Mouse (Mus musculus) left cerebral cortex, adult 2 months (tissue): ENCODE results near the gene Cdh4. TPM values are rescaled to one million over a fixed set of nuclear protein-coding genes. Genes with fewer than 3 reads are reported as not detected.

Source experiments
- DNase-seq, 2 experiments: peaks; one replicate each; pipeline ENCODE4 v3.0.0; 2021 to 2022; ENCODE audit warnings: low spot score in 2 of 2, mixed read lengths in 1 of 2; ENCODE audit errors: extremely low spot score in 1 of 2
- H3K27ac ChIP-seq: fragments of 200-600 bp; 2 replicates; pipeline ENCODE4 v1.8.1; 2022
- H3K4me3 ChIP-seq: fragments of 200-600 bp; 2 replicates; pipeline ENCODE4 v1.8.1; 2022
- CTCF ChIP-seq: fragments of 200-600 bp; IDR thresholded peaks from 2 replicates; pipeline ENCODE4 v1.8.1; 2022; ENCODE audit warnings: antibody characterized with exemption, mild to moderate bottlenecking, moderate library complexity
- intact Hi-C: fragments of 180-260 bp; cut with DNase I; formaldehyde crosslinking; loops from one replicate; pipeline ENCODE4 v1.15.1; 2025
- total RNA-seq, 2 experiments: library from RNA; stranded (reverse); gene quantifications; 2 replicates each; pipeline ENCODE4 v1.2.3; 2021

Cdh4 gene
- total RNA-seq, 2 experiments from 2014 or later: 24.4 to 30.6 TPM

DNA sequence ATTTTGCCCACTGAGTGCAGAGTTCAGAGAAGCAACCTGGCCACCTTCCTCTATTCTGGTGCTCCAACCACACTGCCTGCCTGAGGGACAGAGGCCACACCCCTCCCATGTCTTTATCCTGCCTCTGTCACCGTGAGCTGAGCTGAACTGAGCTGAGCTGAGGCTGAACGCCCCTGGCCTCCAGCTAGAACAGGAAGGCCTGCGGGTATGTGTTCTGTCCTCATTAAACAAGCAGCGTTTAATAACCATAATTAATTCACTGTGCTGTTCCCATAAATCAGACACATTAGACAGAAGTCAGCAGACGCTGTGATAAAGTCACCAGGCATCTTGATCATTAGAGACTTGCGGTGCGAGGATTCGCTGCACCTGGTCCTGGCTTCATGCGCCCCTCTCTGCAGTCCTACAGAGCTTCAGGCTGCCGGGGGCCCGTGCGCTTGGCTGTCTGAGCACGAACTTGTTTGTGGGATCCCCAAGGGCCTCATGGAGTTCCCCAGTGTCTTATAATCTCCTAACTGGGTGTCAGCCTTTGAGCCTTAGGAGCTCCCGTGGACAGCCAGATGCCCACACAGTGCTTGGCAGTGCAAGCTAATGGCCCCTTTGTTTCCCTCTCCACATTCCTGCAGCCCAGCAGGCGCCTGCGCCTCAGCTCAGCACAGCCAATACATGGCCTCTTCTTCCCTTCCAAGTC lies 291.1 kb downstream of the Cdh4 start:
- intact Hi-C loops: no loop called here
- no peak overlapping the region for H3K27ac ChIP-seq
- no peak overlapping the region for H3K4me3 ChIP-seq
- no peak for DNase-seq
- no peak for TF ChIP-seq CTCF

DNA sequence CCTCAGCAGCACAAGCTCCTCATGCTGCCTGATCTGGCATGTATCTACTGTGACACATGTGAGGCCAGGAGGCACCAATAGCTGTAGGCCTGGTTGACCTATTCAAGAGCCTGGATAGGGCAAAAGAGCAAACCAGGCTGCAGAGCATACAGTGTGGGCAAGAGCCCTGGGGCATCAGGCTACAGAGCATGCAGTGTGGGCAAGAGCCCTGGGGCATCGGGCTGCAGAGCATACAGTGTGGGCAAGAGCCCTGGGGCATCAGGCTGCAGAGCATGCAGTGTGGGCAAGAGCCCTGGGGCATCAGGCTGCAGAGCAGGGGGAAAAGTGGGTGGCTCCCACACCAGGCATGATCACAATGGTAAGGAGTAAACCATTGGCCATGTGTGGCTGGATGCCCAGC lies 300.2 kb downstream of the Cdh4 start:
- no peak for TF ChIP-seq CTCF
- no peak for DNase-seq
- H3K27ac ChIP-seq: no peak overlapping the region
- no peak overlapping the region for H3K4me3 ChIP-seq
- intact Hi-C loops: no loop called here

DNA sequence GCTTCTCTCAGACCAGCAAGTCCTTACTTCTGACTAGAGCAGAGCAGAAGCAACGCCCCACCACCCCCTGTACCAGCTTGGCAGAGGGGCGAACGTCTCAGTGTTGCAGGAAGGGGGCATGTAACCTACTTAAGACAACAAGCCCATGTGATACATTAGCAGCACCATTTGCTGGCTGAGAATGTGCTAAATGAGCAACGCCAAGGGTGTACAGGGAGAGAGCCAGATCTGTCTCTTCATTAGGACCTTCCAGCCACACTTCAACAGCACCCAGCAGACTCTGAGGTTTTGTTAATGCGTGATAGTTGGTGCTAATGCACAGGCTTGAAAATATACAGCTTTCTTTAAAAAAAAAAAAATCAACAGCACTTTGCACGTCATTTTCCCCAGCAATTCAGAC lies 300.6 kb downstream of the Cdh4 start:
- no peak overlapping the region for H3K27ac ChIP-seq
- no peak for TF ChIP-seq CTCF
- no peak overlapping the region for H3K4me3 ChIP-seq
- DNase-seq: no peak
- intact Hi-C loops: no loop called here

DNA sequence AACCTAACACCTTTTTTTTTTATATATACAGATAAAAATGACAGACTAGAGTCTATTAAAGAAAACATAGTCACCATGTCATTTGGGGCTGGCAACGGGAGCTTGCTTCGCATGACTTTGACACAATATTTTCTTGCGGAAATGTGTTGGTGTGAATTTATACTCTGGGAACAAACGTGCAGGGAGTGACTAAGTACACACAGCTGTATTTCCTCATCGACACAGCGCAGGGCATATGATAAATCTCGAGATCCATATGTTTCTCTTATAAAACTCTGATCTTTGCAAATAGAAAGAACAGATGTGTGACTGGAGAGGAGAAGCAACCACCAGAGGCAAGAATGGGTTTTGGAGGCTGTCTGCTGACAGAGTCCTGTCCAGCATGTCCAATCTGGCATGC lies 304.3 kb downstream of the Cdh4 start:
- Histone ChIP-seq H3K4me3 (no peak overlapping the region), H3K27ac (no peak overlapping the region)
- DNase-seq: no peak
- intact Hi-C loops: no loop called here
- no peak for TF ChIP-seq CTCF

DNA sequence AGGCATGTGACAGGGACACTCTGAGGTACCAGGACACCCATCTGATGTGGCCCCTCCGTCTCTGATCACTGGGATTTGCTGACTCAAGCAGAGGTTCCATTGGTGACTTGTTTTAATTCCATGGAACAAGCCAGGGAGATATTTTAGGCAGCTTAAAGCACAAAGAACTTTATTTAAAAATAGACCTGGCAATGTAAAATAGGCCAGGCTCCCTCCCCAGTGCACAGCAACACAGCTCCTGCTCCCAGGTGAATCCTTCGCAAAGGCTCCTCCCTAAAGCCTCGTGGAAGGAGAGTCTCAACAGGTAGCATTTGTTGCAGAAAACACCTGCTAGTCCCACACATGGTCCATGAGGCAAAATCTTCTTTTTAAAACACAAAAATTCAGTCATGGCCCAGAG lies 307.2 kb downstream of the Cdh4 start:
- DNase-seq: no peak
- intact Hi-C loops: no loop called here
- no peak for TF ChIP-seq CTCF
- no peak overlapping the region for H3K27ac ChIP-seq
- no peak overlapping the region for H3K4me3 ChIP-seq

DNA sequence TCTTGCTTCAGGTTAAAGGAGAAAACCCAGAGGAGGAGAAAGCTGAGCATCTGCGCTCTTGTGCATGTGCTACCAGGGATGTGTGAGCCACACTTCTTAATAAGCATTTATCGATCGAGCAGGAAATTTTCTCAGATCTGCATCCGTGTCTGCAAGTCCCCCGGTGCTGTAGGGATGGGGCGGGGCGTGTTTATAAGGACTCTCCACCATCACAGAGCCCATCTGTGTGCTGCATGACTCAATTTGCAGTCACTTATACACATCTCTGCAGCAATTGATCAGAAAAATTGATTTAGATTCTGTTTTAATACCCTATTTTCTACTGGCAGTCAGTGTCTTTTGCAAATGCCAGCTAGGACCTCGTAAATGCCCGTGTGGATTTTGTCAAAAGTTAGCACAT lies 311.6 kb downstream of the Cdh4 start:
- no peak for TF ChIP-seq CTCF
- no peak for DNase-seq
- intact Hi-C loops: loop anchor here (2.0 kb wide), 1 partner anchor 65 kb away; no protein-coding TSS in a partner anchor
- no peak overlapping the region for H3K4me3 ChIP-seq
- no peak overlapping the region for H3K27ac ChIP-seq

DNA sequence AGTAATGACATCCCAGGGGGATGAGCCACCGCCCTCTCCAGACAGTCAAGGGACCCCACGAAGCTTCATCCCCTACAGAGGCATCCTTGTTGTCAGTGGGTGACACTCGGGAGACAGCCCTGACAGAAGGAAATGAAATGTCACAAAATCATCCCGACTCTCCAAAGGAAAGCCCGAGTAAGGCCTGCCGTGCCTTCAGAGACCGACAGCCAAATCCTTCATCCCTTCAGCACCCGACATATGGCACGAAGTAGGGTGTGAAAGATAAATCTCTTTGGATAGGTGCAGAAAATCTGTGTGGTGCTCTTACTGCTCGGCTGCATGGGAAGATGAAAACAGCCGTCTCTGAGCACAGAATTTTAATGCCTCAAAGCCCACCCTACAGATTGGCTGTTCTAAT lies 312.5 kb downstream of the Cdh4 start:
- TF ChIP-seq CTCF: no peak
- H3K4me3 ChIP-seq: no peak overlapping the region
- DNase-seq: no peak
- no peak overlapping the region for H3K27ac ChIP-seq
- intact Hi-C loops: loop anchor here (2.0 kb wide), 1 partner anchor 66 kb away; no protein-coding TSS in a partner anchor

DNA sequence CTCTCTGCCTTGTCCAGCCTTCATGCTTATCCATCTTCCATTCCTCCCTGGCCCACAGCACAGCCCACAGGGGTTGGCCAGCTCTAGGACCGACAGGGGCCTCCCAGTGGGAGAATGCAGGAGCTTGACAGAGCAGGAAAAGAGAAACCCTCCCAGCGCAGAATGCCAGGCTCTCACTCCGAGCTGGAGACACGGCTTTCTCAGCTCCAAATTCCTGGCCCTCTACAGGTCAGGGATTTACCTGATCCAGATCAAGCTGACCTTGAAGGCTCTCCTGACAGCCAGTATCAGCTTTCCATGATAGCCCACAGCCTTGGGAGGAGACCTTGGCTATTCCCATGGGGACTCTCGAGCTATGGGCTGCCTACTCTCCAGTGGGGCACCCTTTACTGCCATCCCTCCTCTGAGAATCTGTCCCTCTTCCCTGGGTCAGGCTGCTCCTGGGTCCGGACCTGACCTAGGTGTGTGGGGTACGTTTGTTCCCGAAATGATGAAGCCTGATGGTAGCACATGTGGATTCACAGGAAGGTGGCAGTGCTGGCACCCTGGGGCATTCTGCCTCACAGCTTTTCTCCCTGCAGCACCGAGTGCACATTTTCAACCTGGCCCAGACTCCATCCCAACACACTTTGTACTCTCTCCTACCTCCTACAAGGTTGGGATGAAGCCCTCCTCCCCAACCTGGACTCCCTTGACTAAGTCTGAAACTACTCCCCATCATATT lies 319.6 kb downstream of the Cdh4 start:
- Histone ChIP-seq H3K27ac (no peak overlapping the region), H3K4me3 (no peak overlapping the region)
- no peak for TF ChIP-seq CTCF
- intact Hi-C loops: no loop called here
- DNase-seq: no peak

DNA sequence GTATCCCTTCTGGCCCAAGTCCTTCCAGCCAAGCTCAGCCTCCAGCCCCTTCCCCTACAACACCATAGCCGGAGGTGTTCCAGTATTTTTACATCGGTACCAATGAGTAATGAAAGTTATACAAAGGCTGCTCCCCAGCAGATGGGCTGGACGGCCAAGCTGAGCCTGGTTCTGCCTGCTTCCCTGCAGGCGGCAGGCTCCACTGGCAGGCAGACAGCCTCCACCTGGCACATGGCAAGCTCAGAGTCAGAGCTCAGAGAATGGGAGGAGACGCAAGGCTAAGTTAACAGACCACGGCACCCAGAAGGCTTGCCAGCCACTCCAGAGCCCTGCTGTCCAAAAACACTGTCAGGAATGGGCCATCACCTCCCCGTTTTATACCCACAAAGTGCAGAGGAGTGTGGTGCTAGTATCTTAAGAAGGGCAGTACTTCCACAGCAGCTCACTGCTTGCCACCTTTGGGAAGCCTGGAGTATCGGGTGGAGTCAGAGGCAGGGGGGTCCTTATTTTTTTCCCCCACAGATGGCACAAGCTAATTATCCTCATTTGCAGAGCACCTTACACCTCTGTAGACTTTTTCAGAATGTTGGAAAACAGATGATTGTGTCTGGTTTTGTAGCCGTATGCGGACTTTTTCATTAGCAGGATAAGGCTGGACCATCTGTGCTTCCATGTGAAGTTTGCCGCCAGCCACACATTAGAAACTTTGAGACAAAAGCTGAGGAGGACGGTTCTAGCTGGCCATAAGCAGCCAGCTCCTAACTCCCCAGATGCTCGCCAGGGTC lies 320.5 kb downstream of the Cdh4 start:
- Histone ChIP-seq H3K27ac (no peak overlapping the region), H3K4me3 (no peak overlapping the region)
- TF ChIP-seq CTCF: peak; percentile 23
- peak in 1 of 2 experiments; percentile 45 for DNase-seq
- intact Hi-C loops: no loop called here

DNA sequence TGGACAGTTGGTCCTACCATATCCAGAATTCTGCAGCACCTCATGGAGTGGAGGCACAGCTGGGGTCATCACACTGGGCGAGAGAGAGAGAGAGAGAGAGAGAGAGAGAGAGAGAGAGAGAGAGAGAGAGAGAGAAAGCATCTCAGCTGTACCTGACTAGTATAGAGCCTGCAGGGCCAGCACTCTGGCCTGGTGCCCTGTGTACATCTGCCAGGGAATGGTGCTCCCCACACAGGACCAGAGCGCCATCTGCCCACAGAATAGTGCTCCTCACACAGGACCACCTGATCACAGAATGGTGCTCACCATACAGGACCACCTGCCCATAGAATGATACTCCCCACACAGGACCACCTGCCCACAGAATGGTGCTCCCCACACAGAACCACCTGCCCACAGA lies 322.2 kb downstream of the Cdh4 start:
- no peak overlapping the region for H3K27ac ChIP-seq

DNA sequence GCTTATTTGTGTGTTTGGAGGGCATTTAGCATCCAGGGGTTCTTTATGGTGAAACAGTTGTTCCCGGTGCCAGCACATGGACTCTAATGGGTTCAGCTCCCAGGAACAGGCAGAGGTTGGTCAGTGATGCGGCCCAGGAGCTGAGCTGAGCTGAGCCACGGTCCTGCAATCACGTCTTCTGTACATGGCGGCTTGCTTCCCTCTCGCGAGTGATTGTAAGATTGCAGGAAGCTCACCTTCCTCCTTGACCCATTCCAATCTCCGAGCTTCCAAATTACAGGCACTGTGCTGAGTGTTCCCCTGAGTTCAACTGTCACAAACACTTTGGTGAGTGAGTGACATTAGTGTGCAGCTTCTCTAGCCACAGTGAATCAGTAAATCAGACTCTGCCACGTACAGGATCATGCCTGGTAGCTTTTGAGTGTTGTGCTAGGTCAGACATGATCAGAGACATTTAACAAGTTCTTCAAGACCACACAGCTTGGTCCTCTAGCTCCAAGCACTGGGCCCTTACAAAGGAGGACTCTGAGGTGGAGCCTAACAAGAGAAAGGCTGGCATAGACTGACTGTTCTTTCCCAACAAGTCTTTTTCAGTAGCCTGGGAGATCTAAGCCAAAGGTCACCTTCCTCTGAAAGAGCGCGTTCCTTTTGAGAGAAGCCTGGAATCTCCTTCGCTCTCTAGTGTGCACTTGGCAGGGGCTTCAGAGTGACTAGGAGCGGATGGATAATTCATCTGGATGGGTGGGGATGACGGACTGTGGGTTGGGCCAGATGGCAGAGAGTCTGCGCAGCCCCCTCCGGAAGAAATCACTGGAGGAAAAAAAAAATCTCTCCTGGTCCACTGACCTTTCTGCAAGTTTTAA lies 324.7 kb downstream of the Cdh4 start:
- intact Hi-C loops: no loop called here
- Histone ChIP-seq H3K27ac (no peak overlapping the region), H3K4me3 (no peak overlapping the region)
- TF ChIP-seq CTCF: no peak
- DNase-seq: no peak

More for the DNA sequence above, 322.2 kb downstream of the Cdh4 start:
- DNase-seq: no peak
- intact Hi-C loops: no loop called here
- H3K4me3 ChIP-seq: no peak overlapping the region
- TF ChIP-seq CTCF: no peak
